Mouse (Mus musculus): Measurements from ENCODE around the gene Atr. TPM values are rescaled to one million over a fixed set of nuclear protein-coding genes. Genes with fewer than 3 reads are reported as not detected.

The Atr gene
- total RNA-seq (2015), result 12.7 and 13.0 TPM in 2 replicates
- 21.6 and 22.5 TPM in 2 replicates for total RNA-seq (2017)

GRCm38 (mm10) chr9:95857414-95858026, at the start of gene Atr:
Gene Atr (plus strand): TSS chr9:95857597.
- peak; percentile 93 for ATAC-seq (ENCODE audit: poor library complexity, severe bottlenecking)

- no peak for ATAC-seq (ENCODE audit: poor library complexity, severe bottlenecking)
These were observed 47.8 kb upstream of the Atr start for GRCm38 (mm10) chr9:95809596-95809995.

GRCm38 (mm10) chr9:95811817-95812216, 45.6 kb upstream of the Atr start:
- ATAC-seq (ENCODE audit: poor library complexity, severe bottlenecking), result no peak

- no peak for ATAC-seq (ENCODE audit: poor library complexity, severe bottlenecking)
These were observed 43.5 kb upstream of the Atr start for GRCm38 (mm10) chr9:95813721-95814531.

GRCm38 (mm10) chr9:95815015-95815673, 42.3 kb upstream of the Atr start:
- ATAC-seq (ENCODE audit: poor library complexity, severe bottlenecking), result no peak

GRCm38 (mm10) chr9:95815706-95816105, 41.7 kb upstream of the Atr start:
- no peak for ATAC-seq (ENCODE audit: poor library complexity, severe bottlenecking)

DNA sequence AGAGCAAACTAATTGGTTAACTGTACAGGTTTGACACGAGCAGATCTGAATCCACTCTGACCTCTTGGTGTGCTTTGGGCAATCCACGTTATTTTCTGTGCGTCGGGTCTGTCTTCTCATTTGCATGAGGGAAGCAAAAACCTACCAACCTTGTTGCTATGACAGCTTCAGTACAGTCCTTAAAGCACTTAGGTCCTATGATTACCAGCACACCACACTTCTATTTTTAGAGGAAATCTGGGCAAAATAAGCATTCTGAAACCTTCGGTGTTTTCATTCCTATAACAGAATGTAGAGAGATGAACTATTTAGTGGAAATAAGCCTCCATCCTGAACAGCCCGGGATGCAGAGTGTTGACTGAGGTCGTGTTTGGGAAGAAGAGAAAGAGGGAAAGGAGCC, 34.9 kb upstream of the Atr start:
- no peak for ATAC-seq (ENCODE audit: poor library complexity, severe bottlenecking)

GRCm38 (mm10) chr9:95827565-95827964, 29.8 kb upstream of the Atr start:
- ATAC-seq (ENCODE audit: poor library complexity, severe bottlenecking), result no peak

DNA sequence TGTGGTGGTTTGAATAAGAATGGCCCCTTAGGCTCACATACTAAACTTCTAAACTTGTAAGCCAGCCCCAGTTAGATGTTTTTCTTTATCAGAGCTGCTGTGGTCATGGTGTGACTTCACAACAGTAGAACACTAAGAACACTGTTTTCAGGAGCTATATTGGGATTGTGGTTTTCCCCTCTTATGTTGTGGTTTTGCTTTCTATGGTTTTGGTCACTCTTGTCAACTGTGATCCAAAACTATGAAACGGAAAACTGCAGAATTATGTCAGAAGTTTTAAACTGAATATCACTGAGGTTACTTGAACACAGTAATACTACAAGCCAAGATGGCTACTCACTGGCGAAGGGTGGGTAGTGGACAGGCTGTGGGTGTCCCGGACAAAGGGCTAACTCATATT, 24.6 kb upstream of the Atr start:
- ATAC-seq (ENCODE audit: poor library complexity, severe bottlenecking), result peak; percentile 40; the same call in 1 of the 2 replicates

DNA sequence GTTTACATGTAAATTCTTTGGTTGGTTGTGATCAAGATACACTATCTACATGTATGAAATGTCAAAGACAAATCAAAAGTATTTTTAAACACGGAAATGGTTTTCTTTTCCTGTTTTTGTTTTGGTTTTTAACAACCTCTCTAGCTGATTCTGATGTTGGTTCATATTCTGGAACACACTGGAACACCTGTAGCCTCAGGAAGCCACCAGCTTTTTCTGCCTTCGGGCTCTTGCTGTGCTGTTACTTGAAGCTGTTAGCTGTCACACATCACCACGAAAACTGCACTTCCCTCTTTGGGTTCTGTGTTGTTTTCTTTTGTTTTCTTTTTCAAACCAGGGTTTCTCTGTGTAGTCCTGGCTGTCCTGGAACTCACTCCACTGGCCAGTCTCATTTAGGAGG, 22.6 kb upstream of the Atr start:
- peak; percentile 43; the same call in 1 of the 2 replicates for ATAC-seq (ENCODE audit: poor library complexity, severe bottlenecking)

DNA sequence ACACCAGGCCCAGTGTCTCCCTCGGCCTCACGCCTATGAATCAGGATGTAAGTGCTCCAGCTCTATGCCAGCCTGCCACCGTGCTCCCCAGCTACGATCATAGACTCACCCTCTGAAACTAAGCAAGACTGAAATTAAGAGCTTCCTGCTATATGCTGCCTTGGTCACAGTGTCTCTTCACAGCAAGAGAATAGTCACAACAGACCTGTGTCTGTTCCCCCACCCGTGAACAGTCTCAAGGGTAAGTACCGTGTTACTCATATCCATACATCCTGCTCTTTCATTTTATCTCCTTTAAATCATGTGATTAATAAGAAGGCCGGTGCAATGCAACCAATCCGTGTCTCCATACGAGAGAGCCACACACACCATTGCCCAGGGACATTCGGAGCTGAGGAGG, 21.7 kb upstream of the Atr start:
- no peak for ATAC-seq (ENCODE audit: poor library complexity, severe bottlenecking)

- ATAC-seq (ENCODE audit: poor library complexity, severe bottlenecking), result no peak
These were observed 18.0 kb upstream of the Atr start for GRCm38 (mm10) chr9:95839424-95839823.

GRCm38 (mm10) chr9:95844825-95845460, 12.5 kb upstream of the Atr start, which contains the start of gene Pls1:
Gene Pls1 (minus strand): TSS chr9:95845311.
- ATAC-seq (ENCODE audit: poor library complexity, severe bottlenecking), result peak; percentile 66

GRCm38 (mm10) chr9:95845711-95846110, 11.7 kb upstream of the Atr start:
- no peak for ATAC-seq (ENCODE audit: poor library complexity, severe bottlenecking)

DNA sequence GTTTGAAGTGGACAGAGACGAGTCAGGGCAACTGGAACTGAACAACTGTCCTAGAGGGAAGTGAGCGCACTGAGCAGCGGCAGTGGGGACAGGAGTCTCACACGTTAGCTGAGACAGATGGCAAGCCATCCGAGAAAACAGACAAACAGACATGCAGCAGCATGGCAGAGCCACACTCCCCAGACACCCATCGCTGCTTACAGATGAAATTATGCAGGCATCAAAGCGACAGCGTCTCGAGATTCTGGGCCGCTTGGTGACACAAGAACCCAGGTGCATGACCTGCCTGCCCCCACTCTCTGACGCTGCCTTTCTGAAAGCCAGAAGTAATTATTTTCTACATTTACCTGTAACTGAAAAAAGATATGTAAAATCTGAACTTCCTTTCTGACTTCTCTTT, 5.7 kb upstream of the Atr start:
- no peak for ATAC-seq (ENCODE audit: poor library complexity, severe bottlenecking)

- peak; percentile 45 for ATAC-seq (ENCODE audit: poor library complexity, severe bottlenecking)
These were observed 4.5 kb upstream of the Atr start for GRCm38 (mm10) chr9:95852896-95853295.

DNA sequence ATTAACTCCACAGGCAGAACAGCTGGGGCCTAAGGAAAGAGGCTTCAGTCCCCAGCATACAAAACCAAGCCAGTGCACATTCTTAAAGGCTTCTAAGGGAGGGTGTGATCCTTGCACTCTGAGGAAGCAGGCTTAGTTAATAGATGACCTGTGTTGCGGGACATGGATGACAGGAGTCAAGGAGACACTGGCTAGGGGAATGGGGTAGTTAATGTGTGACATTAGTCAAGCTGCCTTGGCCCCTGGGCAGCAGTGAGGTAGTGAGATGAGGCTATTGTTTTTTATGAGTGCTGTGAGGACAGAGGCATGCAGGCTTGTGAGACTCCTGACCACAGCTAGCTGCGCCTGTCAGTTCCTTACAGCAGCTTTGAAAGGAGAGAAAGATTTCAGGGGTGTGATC, 2.5 kb upstream of the Atr start:
- ATAC-seq (ENCODE audit: poor library complexity, severe bottlenecking), result no peak

- ATAC-seq (ENCODE audit: poor library complexity, severe bottlenecking), result no peak
These were observed 1.4 kb upstream of the Atr start for GRCm38 (mm10) chr9:95856004-95856403.

DNA sequence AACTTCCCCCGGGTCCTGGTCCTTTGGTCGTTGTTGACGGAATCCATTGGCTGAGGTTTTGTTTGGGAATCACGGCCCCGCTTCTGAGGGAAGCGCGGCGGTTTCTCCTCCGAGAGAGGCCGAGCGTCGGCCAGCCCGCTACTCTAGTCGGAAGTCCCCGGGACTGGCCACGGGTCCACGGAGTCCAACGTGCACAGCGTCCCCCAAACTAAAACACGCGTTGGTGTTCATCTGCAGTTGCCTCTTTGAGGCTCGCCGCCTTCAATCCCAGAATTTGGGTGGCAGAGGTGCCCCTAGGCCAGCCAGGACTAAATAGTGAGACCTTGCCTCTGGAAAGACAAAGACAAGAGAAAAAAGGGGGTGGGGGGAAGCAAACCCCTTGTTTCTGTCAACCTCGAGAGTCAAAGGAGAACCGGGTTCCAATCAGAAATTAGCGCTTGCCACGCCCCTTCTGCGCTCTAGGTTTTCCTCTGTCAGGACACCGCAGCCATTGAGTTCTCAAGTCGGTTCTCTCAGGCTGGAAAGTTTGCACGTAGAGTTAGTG, 702 bp downstream of the Atr start:
- peak; percentile 44 for ATAC-seq (ENCODE audit: poor library complexity, severe bottlenecking)

DNA sequence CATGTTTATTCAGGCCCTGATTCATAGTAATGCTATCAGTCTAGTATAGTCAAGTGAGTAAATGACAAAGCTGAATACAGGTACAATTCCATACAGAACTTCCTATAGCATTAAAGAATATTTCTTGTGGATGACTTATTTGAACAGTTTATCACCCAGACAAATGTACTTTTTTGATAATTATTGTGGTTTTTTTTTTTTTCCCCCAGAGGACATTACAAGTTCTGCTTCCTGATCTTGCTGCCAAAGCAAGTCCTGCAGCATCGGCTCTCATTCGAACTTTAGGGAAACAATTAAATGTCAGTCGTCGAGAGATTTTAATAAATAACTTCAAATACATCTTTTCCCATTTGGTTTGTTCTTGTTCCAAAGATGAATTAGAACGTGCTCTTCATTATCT, 20.8 kb downstream of the Atr start:
- ATAC-seq (ENCODE audit: poor library complexity, severe bottlenecking), result no peak

- no peak for ATAC-seq (ENCODE audit: poor library complexity, severe bottlenecking)
These were observed 25.4 kb downstream of the Atr start for GRCm38 (mm10) chr9:95882751-95883150.
